Mouse (Mus musculus) hindbrain, embryonic 16.5 days (tissue): ENCODE results near the gene Macrod1. TPM values are rescaled to one million over a fixed set of nuclear protein-coding genes. Genes with fewer than 3 reads are reported as not detected.
A peak's percentile ranks its signal among the peaks of the same experiment; 100 is the strongest.

Experiments used
- ATAC-seq: fragments of 200-750 bp; cut with Nextera tagmentation; 2 replicates; pipeline ENCODE4 v1.8.0; 2017; ENCODE audit warnings: moderate TSS enrichment, moderate library complexity
- H3K27ac ChIP-seq: fragments of 300-500 bp; sonication (generic); 2 replicates; pipeline ENCODE4 v1.5.1; 2014; ENCODE audit warnings: low read depth, mild to moderate bottlenecking, control low read depth, low read length, moderate library complexity
- H3K27me3 ChIP-seq: fragments of 300-500 bp; sonication (generic); replicated peaks from 2 replicates; pipeline ENCODE4 v1.6.1; 2014; ENCODE audit warnings: low read length; ENCODE audit not compliant: control insufficient read depth, insufficient read depth
- H3K36me3 ChIP-seq: fragments of 300-500 bp; sonication (generic); 2 replicates; pipeline ENCODE4 v1.6.1; 2014; ENCODE audit warnings: mild to moderate bottlenecking, low read length, moderate library complexity, mixed read lengths; ENCODE audit not compliant: control insufficient read depth, insufficient read depth
- H3K4me1 ChIP-seq: fragments of 300-500 bp; sonication (generic); 2 replicates; pipeline ENCODE4 v1.6.1; 2014; ENCODE audit warnings: low read depth, low read length; ENCODE audit not compliant: control insufficient read depth, insufficient read depth
- H3K4me2 ChIP-seq: fragments of 300-500 bp; sonication (generic); 2 replicates; pipeline ENCODE4 v1.6.1; 2014; ENCODE audit warnings: mild to moderate bottlenecking, low read length, control low read depth, moderate library complexity
- H3K4me3 ChIP-seq: fragments of 300-500 bp; sonication (generic); 2 replicates; pipeline ENCODE4 v1.5.1; 2014; ENCODE audit warnings: mild to moderate bottlenecking, low read length, control low read depth, moderate library complexity
- H3K9ac ChIP-seq: fragments of 300-500 bp; sonication (generic); 2 replicates; pipeline ENCODE4 v1.6.1; 2014; ENCODE audit warnings: low read depth, mild to moderate bottlenecking, control low read depth, low read length, moderate library complexity
- H3K9me3 ChIP-seq: fragments of 300-500 bp; sonication (generic); 2 replicates; pipeline ENCODE4 v1.6.1; 2014; ENCODE audit warnings: mild to moderate bottlenecking, low read length, moderate library complexity; ENCODE audit not compliant: control insufficient read depth
- WGBS: fragments of 180-500 bp; shearing (Covaris S2); extraction: QIAGEN DNeasy Blood & Tissue Kit; methylation state at CpG from one replicate; pipeline ENCODE4 v1.1.7; 2014; 5-methylcytosine and 5-hydroxymethylcytosine counted together
- polyA plus RNA-seq: library from polyadenylated mRNA; unstranded; fragments of >200 nt; fragmentation: Nextera tagmentation; extraction: Ambion mirVana; gene quantifications from 2 replicates; pipeline ENCODE4 v1.2.1, GENCODE M21; 2015

Gene Macrod1
- polyA plus RNA-seq, 1 experiment from 2014 or later, result 6.3 TPM

DNA sequence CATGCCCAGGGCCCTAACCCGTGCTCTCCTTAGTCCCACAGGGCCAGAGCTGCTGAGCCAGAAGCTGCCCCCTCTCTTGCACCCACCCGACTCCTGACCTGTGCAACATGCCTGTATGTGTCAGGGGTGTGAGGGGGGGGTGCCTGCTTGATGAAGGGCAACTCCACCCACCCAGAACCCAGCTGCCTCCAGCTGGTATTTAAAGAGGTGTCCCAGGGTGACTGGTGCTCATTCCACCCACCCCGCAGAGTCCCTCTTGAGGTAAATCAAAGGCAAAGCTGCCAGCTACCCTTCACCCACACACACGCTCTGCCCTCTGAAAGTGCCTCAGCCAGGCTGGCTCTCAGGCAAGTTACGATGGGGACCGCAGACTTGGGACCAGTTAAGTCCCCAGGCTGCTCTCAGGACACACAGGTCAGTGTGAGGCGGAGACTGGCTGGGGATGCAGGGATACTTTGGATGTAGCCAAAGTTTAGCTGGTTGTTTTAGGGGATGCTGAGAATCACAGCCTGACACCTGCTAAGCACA, 92.6 kb downstream of the Macrod1 start:
- no peaks in the 10 kb centered on the region for H3K36me3 ChIP-seq
- ATAC-seq, result no peak
- H3K9ac ChIP-seq, result no peak overlapping the region
- no peaks in the 10 kb centered on the region; the same call in none of the 2 replicates for H3K27me3 ChIP-seq
- no peak overlapping the region for H3K4me3 ChIP-seq
- H3K4me2 ChIP-seq, result no peak overlapping the region
- H3K9me3 ChIP-seq, result no peaks in the 10 kb centered on the region
- H3K27ac ChIP-seq, result no peak overlapping the region
- H3K4me1 ChIP-seq, result peaks cover 38% of the 10 kb centered on the region
- WGBS, result 64% methylated on average over 7 of the region's 7 CpGs

DNA sequence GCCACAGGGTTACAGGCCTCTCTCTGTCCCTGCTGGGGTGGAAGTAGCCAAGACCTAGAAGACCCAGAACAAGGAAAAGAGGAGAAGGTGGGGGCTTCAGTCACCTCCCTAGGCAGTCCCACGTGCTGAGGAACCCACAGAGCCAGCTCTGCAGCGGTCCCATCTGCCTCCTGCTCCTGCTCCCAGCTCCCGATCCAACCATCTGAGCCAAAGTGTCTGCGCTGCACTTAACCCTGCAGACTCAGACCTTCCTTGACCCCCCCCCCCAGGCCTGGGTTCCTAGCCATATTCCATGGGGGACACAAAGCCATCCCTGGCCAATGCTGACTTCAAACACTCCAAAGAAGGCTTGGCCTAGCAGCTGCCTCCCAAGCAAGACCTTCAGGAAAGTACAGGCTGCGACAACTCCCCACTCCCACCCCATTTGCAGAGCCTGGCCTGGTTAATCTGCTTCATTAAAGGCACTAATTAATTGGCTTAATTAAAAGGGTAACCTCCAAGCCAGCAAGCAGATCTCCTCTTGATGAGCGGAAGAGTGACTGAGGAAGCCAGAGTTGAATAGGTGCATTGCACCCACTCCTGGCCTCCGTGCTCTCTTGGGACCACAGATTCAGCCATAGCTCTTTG, 94.8 kb downstream of the Macrod1 start:
- Histone ChIP-seq H3K4me1 (peaks cover 37% of the 10 kb centered on the region), H3K27me3 (no peaks in the 10 kb centered on the region; the same call in 1 of the 2 replicates), H3K4me3 (no peak overlapping the region), H3K9me3 (no peaks in the 10 kb centered on the region), H3K27ac (no peak overlapping the region), H3K4me2 (no peak overlapping the region), H3K36me3 (no peaks in the 10 kb centered on the region), H3K9ac (no peak overlapping the region)
- ATAC-seq, result no peak
- 65% methylated on average over 7 of the region's 7 CpGs for WGBS

DNA sequence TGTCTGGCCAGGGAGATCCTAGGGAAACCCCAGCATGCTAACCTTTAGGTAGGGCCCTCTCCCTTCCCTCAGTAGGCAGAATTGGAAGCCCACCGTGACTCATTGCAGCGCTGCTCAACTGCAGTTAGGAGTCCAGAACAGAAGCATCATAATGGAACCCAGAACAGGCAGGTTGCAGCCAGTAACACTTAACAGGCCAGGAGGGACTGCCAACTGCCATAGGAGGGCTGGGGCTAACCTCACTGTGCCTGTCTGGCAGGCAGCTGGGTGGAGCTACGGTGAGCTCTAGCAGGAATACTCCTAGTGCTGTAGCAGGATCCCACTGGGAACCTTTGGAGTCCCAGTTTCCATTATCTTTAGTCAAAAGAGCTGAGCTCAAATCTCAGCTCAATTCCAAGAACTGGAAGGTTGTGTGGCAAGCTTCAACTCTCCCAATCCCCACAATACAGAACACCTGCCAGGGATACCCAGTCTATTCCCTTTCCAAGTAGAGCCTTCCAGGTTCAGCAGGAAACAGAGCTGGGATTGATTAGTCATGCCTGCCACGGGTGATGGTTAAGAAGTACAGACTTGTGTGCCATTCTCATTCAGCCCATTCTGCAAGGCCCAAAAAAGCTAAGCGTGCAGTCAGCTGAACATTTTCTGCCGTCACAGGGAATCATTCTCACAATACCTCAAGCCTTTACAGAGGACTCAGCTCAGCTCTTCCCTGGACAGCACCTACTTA, 95.5 kb downstream of the Macrod1 start:
- no peaks in the 10 kb centered on the region for H3K27me3 ChIP-seq
- peaks cover 36% of the 10 kb centered on the region for H3K4me1 ChIP-seq
- H3K9me3 ChIP-seq, result no peaks in the 10 kb centered on the region
- H3K4me3 ChIP-seq, result no peak overlapping the region
- no peak for ATAC-seq
- no peak overlapping the region for H3K9ac ChIP-seq
- no peak overlapping the region for H3K27ac ChIP-seq
- 77% methylated on average over 6 of the region's 6 CpGs for WGBS
- no peak overlapping the region for H3K4me2 ChIP-seq
- H3K36me3 ChIP-seq, result no peaks in the 10 kb centered on the region

DNA sequence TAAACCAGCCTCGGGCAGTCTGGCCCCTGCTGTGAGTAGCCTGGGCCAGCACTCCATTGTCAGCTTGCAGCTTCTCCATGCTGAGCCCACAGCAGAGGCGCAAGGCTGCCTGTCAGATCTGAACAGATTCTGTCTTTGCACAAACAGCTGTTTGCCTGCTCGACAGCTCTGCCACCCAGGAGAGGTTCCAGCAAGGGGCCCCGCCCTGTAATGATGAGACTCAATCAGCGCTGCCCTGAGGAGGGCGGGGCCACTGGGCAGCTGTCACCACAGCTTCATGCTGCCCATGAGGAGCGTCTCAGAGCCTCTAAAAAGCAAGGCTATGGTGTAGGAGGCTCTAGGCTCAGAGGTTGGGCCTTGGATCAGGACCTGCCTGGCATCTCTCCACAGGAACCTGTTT, 96.6 kb downstream of the Macrod1 start:
- H3K9me3 ChIP-seq, result no peaks in the 10 kb centered on the region
- H3K9ac ChIP-seq, result peak overlapping the region; percentile 11; the same call in 1 of the 2 replicates
- H3K27me3 ChIP-seq, result no peaks in the 10 kb centered on the region
- 28% methylated on average over 7 of the region's 7 CpGs for WGBS
- no peak overlapping the region for H3K4me2 ChIP-seq
- H3K4me3 ChIP-seq, result no peak overlapping the region
- no peaks in the 10 kb centered on the region for H3K36me3 ChIP-seq
- ATAC-seq, result peak; percentile 10; the same call in 1 of the 2 replicates
- H3K27ac ChIP-seq, result peak overlapping the region; percentile 5; the same call in 1 of the 2 replicates
- peaks cover 41% of the 10 kb centered on the region for H3K4me1 ChIP-seq

DNA sequence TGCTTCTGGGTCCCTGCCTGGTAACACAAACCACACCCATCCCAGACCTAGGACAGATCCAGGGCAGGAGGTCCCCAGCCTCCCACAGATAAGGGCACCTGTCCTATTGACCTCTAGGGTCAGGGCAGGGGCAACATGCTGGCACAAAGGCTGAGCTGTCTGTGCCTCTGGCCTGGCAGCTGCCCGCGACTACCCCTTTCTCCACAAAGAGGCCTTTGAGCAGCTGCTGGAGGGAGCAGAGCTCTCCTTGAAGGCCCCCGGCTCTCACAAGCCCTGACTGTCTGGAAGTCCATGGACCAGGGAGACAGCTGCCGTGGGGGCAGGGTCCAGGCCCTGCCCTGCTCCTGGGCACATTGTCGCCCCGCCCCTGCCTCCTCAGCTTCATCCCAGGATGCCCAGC, 98.6 kb downstream of the Macrod1 start:
- ATAC-seq, result peak; percentile 31; the same call in 1 of the 2 replicates
- Histone ChIP-seq H3K4me2 (no peak overlapping the region), H3K9ac (no peak overlapping the region), H3K4me3 (no peak overlapping the region), H3K4me1 (peaks cover 34% of the 10 kb centered on the region), H3K27ac (peak overlapping the region; percentile 31; the same call in 1 of the 2 replicates), H3K36me3 (no peaks in the 10 kb centered on the region), H3K27me3 (no peaks in the 10 kb centered on the region; the same call in 1 of the 2 replicates), H3K9me3 (no peaks in the 10 kb centered on the region)
- 46% methylated on average over 5 of the region's 6 CpGs for WGBS

DNA sequence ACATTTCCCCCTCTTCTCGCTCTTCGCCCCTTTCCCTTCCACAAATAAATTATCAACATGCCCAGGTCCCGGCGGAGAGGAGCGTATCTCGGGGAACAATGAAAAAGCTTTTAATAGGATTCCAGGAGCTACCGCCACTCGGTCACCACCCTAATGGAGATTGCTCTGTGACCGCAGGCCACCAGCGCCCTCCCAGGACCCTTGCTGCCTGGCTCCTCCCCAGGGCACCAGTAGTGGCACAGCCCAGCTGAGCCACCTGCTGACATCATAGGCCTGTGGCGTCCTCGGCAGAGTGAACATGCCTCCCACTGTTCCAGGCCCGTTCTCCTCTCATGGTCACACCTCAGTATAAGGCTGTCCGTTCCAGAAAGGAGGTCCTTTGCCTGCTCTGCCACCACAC, 101.1 kb downstream of the Macrod1 start:
- Histone ChIP-seq H3K4me3 (no peak overlapping the region), H3K27me3 (peaks cover 4% of the 10 kb centered on the region), H3K4me1 (peaks cover 30% of the 10 kb centered on the region), H3K4me2 (no peak overlapping the region), H3K27ac (no peak overlapping the region), H3K9ac (peak overlapping the region; percentile 5; the same call in 1 of the 2 replicates), H3K9me3 (no peaks in the 10 kb centered on the region), H3K36me3 (no peaks in the 10 kb centered on the region)
- 18% methylated on average over 14 of the region's 14 CpGs for whole genome bisulfite sequencing
- ATAC-seq, result no peak

DNA sequence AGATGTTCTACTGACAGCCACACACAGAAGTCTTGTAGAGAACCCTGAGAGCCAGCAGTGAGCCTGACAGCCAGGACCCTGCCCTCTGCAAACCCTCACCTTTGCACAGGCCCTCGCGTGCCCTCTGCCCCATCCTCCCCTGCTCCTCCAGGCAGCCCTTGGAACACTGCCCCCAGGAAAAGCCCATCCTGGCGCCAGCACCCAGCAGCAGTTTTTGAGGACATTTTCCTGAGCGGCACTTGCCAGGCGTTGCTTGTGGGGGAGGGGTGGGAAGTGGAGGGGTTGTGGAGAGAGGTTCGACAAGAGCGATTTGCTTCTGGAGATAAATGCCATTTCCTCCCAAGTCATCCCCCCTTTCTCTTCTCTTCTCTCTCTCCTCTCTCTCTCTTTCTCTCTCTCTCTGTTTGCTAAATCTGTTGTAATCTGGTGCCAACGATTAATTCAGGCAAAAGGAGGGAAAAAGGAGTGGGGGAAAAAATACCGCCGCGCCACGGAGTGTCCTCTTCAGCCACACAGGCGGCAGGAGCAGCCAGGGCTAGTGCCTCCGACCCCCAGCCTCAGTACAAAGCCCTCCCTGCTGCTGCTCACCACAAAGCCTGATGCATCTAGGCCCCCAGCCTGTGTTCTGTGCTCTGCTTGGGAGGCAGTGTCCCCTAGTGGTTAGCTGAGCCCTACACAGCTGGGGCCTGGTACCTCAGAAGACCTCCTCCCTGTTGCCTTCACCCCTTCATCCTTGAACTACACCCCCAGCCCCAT, 103.7 kb downstream of the Macrod1 start:
- Histone ChIP-seq H3K4me2 (peak overlapping the region; percentile 39), H3K9me3 (no peaks in the 10 kb centered on the region), H3K27me3 (peaks cover 4% of the 10 kb centered on the region), H3K36me3 (no peaks in the 10 kb centered on the region), H3K4me1 (peaks cover 35% of the 10 kb centered on the region), H3K27ac (peak overlapping the region; percentile 54), H3K4me3 (no peak overlapping the region), H3K9ac (peak overlapping the region; percentile 54)
- 7% methylated on average over 14 of the region's 14 CpGs for WGBS
- ATAC-seq, result peak; percentile 60

DNA sequence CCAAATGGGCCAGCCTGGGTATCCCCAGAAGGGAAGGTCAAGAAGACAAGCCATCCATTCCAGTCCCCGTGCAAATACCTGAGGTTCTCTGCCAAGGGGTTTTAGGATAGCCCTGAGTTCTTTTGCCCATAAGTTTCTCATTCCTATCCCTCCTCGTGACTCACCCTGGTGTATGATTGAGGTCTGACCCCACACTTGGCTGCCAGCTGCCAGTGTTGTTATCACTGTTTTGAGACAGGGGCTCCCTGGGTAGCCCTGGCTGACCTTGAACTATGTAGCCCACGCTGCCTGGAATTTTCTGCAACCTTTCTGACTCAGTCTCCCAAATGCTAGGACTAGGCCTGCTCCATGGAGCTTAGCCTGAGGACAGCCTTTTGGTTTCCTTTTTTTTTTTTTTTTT, 104.5 kb downstream of the Macrod1 start:
- peaks cover 35% of the 10 kb centered on the region for H3K4me1 ChIP-seq
- H3K27me3 ChIP-seq, result peaks cover 4% of the 10 kb centered on the region
- no peak overlapping the region for H3K4me3 ChIP-seq
- no peaks in the 10 kb centered on the region for H3K36me3 ChIP-seq
- 67% methylated on average over 3 of the region's 3 CpGs for WGBS
- ATAC-seq, result no peak
- no peak overlapping the region for H3K27ac ChIP-seq
- no peaks in the 10 kb centered on the region for H3K9me3 ChIP-seq
- H3K4me2 ChIP-seq, result no peak overlapping the region; the same call in 1 of the 2 replicates
- H3K9ac ChIP-seq, result no peak overlapping the region

DNA sequence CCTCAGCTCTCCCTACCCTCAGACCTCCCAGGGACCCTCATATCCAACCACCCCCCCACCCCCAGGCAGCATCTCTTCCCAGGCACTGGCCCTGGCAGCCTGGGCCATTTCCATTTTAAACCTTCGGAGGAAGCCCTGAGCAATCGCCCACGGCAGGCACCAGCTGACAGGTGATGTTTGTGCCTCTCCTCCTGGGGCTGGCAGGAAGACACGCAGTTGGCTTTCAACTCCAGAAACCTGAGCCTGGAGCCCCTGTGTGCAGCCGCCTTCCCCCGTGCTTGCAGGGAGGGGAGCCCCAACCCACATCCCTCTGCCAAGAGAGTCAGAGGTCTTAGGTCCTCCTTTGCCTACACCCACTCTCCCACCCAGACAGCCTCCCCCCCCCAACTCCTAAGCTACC, 107.6 kb downstream of the Macrod1 start:
- no peak overlapping the region for H3K27ac ChIP-seq
- no peaks in the 10 kb centered on the region for H3K36me3 ChIP-seq
- no peak for ATAC-seq
- H3K9me3 ChIP-seq, result no peaks in the 10 kb centered on the region
- H3K4me3 ChIP-seq, result peak overlapping the region; percentile 74
- peaks cover 23% of the 10 kb centered on the region for H3K4me1 ChIP-seq
- peak overlapping the region; percentile 95 for H3K4me2 ChIP-seq
- H3K27me3 ChIP-seq, result peaks cover 5% of the 10 kb centered on the region
- H3K9ac ChIP-seq, result peak overlapping the region; percentile 85
- 12% methylated on average over 6 of the region's 6 CpGs for WGBS
